Mouse (Mus musculus) neutrophil, adult 5-6 weeks (primary cell): ENCODE results near the gene Kif1a. TPM values are rescaled to one million over a fixed set of nuclear protein-coding genes. Genes with fewer than 3 reads are reported as not detected.
"Not testable (repeated sequence)": the region's sequence is repeated elsewhere in the genome, so short reads cannot be mapped to it uniquely, and the experiment has no call there.

Experiments
- ATAC-seq: fragments of 151-379, 151-347 bp; 2 replicates; pipeline ENCODE4 v1.8.0; 2017; ENCODE audit warnings: mild to moderate bottlenecking, moderate TSS enrichment; ENCODE audit not compliant: insufficient number of reproducible peaks, poor library complexity, low FRiP score, severe bottlenecking; ENCODE audit errors: extremely low read depth
- total RNA-seq: library from RNA; stranded (forward); fragments of 200-1000 nt; gene quantifications from 2 replicates; pipeline ENCODE4 v1.2.3, GENCODE M21; 2017

Gene Kif1a
- total RNA-seq, 1 experiment from 2014 or later = not detected

DNA sequence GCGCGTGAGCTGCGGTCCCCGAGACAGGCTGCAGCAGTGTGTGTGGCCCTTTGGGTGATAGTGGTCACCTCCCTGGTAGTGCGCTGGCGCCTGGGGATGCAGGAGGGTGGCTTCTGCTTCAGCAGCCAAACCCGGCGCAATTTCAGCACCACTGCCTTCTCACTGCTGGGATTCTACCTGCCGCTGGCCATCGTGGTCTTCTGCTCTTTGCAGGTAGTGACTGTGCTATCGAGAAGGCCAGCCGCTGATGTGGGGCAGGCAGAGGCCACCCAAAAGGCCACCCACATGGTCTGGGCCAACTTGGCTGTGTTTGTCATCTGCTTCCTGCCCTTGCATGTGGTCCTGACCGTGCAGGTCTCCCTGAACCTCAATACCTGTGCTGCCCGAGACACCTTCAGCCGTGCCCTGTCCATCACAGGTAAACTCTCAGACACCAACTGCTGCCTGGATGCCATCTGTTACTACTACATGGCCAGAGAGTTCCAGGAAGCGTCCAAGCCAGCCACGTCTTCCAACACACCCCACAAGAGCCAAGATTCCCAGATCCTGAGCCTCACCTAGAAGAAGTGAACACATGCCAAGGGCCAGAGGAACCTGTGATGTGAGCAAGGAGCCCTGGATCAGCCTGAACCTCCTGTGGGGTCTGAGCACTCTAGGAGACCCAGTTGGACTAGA, 118.7 kb downstream of the Kif1a start:
- no peak for ATAC-seq

DNA sequence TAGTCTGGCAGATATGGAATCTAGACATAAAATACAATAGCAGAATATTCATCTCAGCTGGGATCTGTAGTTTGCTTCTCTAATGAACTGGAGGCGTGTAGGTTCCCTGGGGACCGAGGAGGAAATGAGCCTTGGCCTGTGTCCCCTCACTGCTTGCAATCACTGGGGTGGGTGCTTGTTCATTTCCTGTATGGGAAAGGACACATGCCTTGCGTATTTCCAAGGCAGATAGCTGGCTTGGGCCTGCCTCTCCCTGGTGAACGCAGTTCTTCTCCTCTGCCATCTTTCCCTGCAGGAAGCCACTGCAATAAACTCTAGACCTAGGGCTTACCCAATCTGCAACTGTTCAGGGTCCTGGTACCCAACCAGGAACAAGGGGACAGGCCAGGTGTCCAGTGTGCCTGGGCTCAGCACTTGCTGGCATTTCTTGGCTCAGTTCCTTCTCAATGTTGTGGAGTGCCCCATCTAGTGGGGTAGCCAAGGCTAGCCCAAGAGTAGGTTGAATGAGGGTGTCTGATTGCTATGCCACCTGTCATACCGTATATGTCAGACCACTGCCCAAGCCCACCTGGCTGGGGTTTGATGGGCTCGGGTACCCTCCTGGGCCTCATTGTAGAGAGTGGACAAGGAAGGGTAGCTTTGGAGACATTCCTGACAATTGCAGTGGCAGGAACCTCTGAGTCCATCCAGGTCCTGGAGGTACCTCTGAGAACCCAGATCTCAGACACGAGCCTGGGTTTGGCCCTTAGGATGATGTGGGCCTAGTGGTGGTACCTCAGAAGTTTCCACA, 120.5 kb downstream of the Kif1a start:
- no peak for ATAC-seq

GRCm38 (mm10) chr1:92979073-92979602, 122.6 kb downstream of the Kif1a start:
- ATAC-seq = no peak

GRCm38 (mm10) chr1:92978645-92979044, 123.1 kb downstream of the Kif1a start:
- no peak for ATAC-seq

GRCm38 (mm10) chr1:92976141-92976566, 125.6 kb downstream of the Kif1a start:
- ATAC-seq = no peak

DNA sequence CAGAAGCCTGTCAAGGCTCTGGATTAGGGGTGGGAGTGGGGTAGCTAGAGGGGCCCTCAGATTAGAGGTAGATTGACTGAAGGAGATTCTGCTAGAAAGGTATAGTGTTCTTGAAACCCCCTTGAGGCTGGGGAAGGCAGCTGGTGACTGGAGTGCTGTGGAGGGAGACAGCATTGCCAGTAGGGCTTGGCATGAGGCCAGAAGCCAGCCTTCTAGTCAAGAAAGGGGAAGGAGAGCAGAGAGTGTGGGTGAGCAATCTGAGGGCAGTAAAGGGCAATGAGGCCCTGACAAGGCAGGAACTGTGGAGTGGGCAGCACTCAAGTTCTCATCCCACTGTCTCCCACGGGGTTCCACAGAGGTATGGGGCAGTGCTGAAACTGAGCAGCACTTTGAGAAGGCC, 128.9 kb downstream of the Kif1a start:
- peak; percentile 75 for ATAC-seq

DNA sequence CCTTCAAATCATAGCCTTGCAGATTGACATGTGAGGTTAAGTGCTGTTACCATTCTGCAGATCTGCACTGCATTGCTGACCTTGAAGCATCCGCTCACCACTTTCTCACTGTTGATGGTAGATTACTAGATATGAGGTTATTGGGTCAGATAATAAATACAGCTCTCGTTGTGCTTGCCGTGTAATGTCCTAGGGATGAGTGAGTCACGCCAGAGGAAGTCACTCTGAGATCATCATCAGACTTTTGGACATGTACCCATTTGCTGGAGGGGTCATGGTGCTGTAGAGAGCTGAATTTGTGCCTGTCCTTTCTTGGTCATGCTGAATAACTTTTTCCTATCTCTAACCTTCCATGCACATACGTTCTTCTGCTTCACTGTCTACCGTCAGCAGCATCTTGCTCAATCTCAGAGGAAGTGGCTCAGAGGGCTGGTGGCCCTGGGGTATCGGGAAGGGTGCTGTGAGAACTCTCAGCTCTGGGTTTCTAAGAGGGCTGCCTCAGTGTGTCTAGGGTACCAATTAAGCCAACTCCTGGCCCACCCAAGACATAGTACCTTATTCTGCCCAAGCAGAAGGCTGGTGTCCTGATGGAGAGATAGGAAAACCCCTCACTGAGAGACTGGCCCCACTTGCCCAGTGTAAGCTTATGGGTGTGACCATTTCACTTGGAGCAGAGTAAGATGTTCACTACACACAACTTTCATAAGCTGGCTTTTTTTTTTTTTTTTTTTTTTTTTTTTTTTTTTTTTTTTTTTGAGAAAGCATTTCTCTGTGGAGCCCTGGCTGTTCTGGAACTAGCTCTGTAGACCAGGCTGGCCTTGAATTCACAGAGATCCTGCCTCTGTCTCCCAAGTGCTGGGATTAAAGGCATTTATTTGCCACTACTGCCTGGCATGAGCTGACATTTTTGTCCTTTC, 129.6 kb downstream of the Kif1a start:
- peak; percentile 88 for ATAC-seq

- not testable (repeated sequence) for ATAC-seq
Measured at GRCm38 (mm10) chr1:92970791-92971190, 131.0 kb downstream of the Kif1a start.

Other genes starting within 250 kb of the Kif1a start
- 0.37 and 0.93 TPM in 2 replicates for gene Ankmy1, start 199.0 kb downstream of the Kif1a start, total RNA-seq
- 4.1 and 4.3 TPM in 2 replicates for gene Dusp28, start 195.0 kb downstream of the Kif1a start, total RNA-seq
- gene Rnpepl1, start 191.2 kb downstream of the Kif1a start, total RNA-seq = 38.5 and 49.8 TPM in 2 replicates
- gene Capn10, start 167.6 kb downstream of the Kif1a start, total RNA-seq = 18.2 and 27.0 TPM in 2 replicates
- 22.1 and 24.3 TPM in 2 replicates for gene Gpr35, start 151.1 kb downstream of the Kif1a start, total RNA-seq
- gene Aqp12, start 95.6 kb downstream of the Kif1a start, total RNA-seq = not detected in 2 replicates
- not detected in 2 replicates for gene Agxt, start 33.3 kb upstream of the Kif1a start, total RNA-seq
- gene 2310007B03Rik, start 59.0 kb upstream of the Kif1a start, total RNA-seq = 0.93 and 0.98 TPM in 2 replicates
- not detected in 2 replicates for gene Crocc2, start 66.8 kb upstream of the Kif1a start, total RNA-seq
- gene Sned1, start 133.9 kb upstream of the Kif1a start, total RNA-seq = 0.74 and 1.3 TPM in 2 replicates
- 16.6 and 17.8 TPM in 2 replicates for gene Mterf4, start 204.0 kb upstream of the Kif1a start, total RNA-seq
- gene Ppp1r7, start 240.9 kb upstream of the Kif1a start, total RNA-seq = 19.1 and 23.9 TPM in 2 replicates
- gene Pask, start 241.5 kb upstream of the Kif1a start, total RNA-seq = 0.35 and 3.2 TPM in 2 replicates